Mouse (Mus musculus) CH12.LX (cell line): ENCODE measurements around the gene Akt2. TPM values are rescaled to one million over a fixed set of nuclear protein-coding genes. Genes with fewer than 3 reads are reported as not detected.

Source experiments
- DNase-seq: peaks from one replicate; pipeline ENCODE4 v3.0.0-alpha.2; 2013; ENCODE audit errors: extremely low read depth
- H3K27ac ChIP-seq: 2 replicates; pipeline ENCODE4 v1.5.1; 2012; ENCODE audit warnings: low read depth, mild to moderate bottlenecking, control low read depth, moderate library complexity; ENCODE audit not compliant: insufficient read depth
- H3K27me3 ChIP-seq: replicated peaks from 2 replicates; pipeline ENCODE3; 2012; ENCODE audit warnings: inconsistent platforms
- H3K36me3 ChIP-seq, 2 experiments: replicated peaks in 1 of 2; 2 replicates each; pipeline versions ENCODE3 to v1.6.1; 2012; ENCODE audit warnings: inconsistent platforms in 1 of 2, low read length in 1 of 2, mild to moderate bottlenecking in 1 of 2, mixed read lengths in 1 of 2, moderate library complexity in 1 of 2; ENCODE audit not compliant: control insufficient read depth in 1 of 2, insufficient read depth in 1 of 2
- H3K4me1 ChIP-seq, 2 experiments: 2 replicates each; pipeline ENCODE4 v1.6.1; 2012; ENCODE audit warnings: inconsistent platforms in 1 of 2, moderate library complexity in 1 of 2; ENCODE audit not compliant: insufficient read depth in 2 of 2, control insufficient read depth in 1 of 2
- H3K4me2 ChIP-seq: 2 replicates; pipeline ENCODE4 v1.6.1; 2012; ENCODE audit warnings: low read depth, mild to moderate bottlenecking, control low read depth; ENCODE audit not compliant: poor library complexity, insufficient read depth, severe bottlenecking
- H3K4me3 ChIP-seq, 3 experiments: fragments of 150-350 bp in 1 of 3; sonication (generic) in 1 of 3; replicated peaks in 1 of 3; 2 replicates each; pipeline versions ENCODE3 to v1.5.1; 2011 to 2012; ENCODE audit warnings: low read depth in 2 of 3, low read length in 2 of 3, mild to moderate bottlenecking in 2 of 3, moderate library complexity in 2 of 3, control low read depth in 1 of 3, improper control_type of control experiment in 1 of 3, inconsistent platforms in 1 of 3, mixed read lengths in 1 of 3; ENCODE audit not compliant: poor library complexity in 1 of 3
- H3K79me2 ChIP-seq: replicated peaks from 2 replicates; pipeline ENCODE4 v1.6.1; 2012; ENCODE audit warnings: mild to moderate bottlenecking, moderate library complexity; ENCODE audit not compliant: control insufficient read depth, poor library complexity, insufficient read depth, severe bottlenecking; ENCODE audit errors: extremely low read depth
- H3K9ac ChIP-seq: 2 replicates; pipeline ENCODE4 v1.6.1; 2012; ENCODE audit warnings: low read depth, mild to moderate bottlenecking, control low read depth, moderate library complexity; ENCODE audit not compliant: insufficient read depth
- H3K9me3 ChIP-seq: replicated peaks from 2 replicates; pipeline ENCODE3; 2012; ENCODE audit warnings: low read length, inconsistent platforms, mixed read lengths
- CHD1 ChIP-seq: IDR thresholded peaks from 2 replicates; pipeline ENCODE4 v1.6.1; 2012; ENCODE audit warnings: low read depth, low read length, improper control_type of control experiment, inconsistent platforms
- EP300 ChIP-seq: IDR thresholded peaks from 2 replicates; pipeline ENCODE4 v1.6.1; 2011; ENCODE audit warnings: low read length, improper control_type of control experiment
- GABPA ChIP-seq: IDR thresholded peaks from 2 replicates; pipeline ENCODE4 v1.6.1; 2012; ENCODE audit warnings: low read depth, low read length, improper control_type of control experiment, inconsistent platforms; ENCODE audit not compliant: insufficient replicate concordance
- JUN ChIP-seq: IDR thresholded peaks from 2 replicates; pipeline ENCODE4 v1.6.1; 2011; ENCODE audit warnings: low read depth, mild to moderate bottlenecking, low read length, improper control_type of control experiment, moderate library complexity; ENCODE audit not compliant: insufficient read depth
- KAT2A ChIP-seq: IDR thresholded peaks from 2 replicates; pipeline ENCODE4 v1.6.1; 2012; ENCODE audit warnings: low read length, improper control_type of control experiment, inconsistent platforms; ENCODE audit not compliant: insufficient replicate concordance
- MAX ChIP-seq: IDR thresholded peaks from 2 replicates; pipeline ENCODE4 v1.6.1; 2011; ENCODE audit warnings: low read length, improper control_type of control experiment
- MAZ ChIP-seq: IDR thresholded peaks from 2 replicates; pipeline ENCODE4 v1.6.1; 2012; ENCODE audit warnings: low read depth, mild to moderate bottlenecking, inconsistent platforms, low read length, improper control_type of control experiment, moderate library complexity
- POLR2AphosphoS2 ChIP-seq: IDR thresholded peaks from 2 replicates; pipeline ENCODE4 v1.6.1; 2011; ENCODE audit warnings: low read depth, low read length, improper control_type of control experiment
- RCOR1 ChIP-seq: conservative IDR thresholded peaks from 2 replicates; pipeline ENCODE4 v1.6.1; 2012; ENCODE audit warnings: low read depth, mild to moderate bottlenecking, inconsistent platforms, low read length, improper control_type of control experiment
- SIN3A ChIP-seq: IDR thresholded peaks from 2 replicates; pipeline ENCODE4 v1.6.1; 2012; ENCODE audit warnings: low read length, improper control_type of control experiment, inconsistent platforms
- TBP ChIP-seq: conservative IDR thresholded peaks from 2 replicates; pipeline ENCODE4 v1.6.1; 2011; ENCODE audit warnings: low read depth, low read length, improper control_type of control experiment
- UBTF ChIP-seq: IDR thresholded peaks from 2 replicates; pipeline ENCODE4 v1.6.1; 2012; ENCODE audit warnings: low read depth, mild to moderate bottlenecking, inconsistent platforms, low read length, improper control_type of control experiment, moderate library complexity
- dilution Hi-C: fragments of 300-500 bp; cut with MboI; formaldehyde crosslinking; loops from 2 replicates; pipeline ENCODE4 v1.14.3; 2020; ENCODE audit warnings: low sequenced_read_pairs; ENCODE audit not compliant: extremely low pct_unique_long_range_greater_than_20kb, extremely low pct_ligation_motif_present
- in situ Hi-C: fragments of 300-500 bp; cut with MboI; formaldehyde crosslinking; loops from 3 replicates; pipeline ENCODE4 v1.14.3; 2019; ENCODE audit warnings: low sequenced_read_pairs, low pct_ligation_motif_present, low pct_unique_long_range_greater_than_20kb, mixed read lengths
- polyA plus RNA-seq: library from polyadenylated mRNA; unstranded; fragments of >175 nt; gene quantifications from 2 replicates; pipeline ENCODE4 v1.2.1, GENCODE M21; 2012; ENCODE audit warnings: low read depth; ENCODE audit not compliant: insufficient read length
- total RNA-seq, 2 experiments: library from RNA; depleted of rRNA; stranded (reverse); fragments of 300-350 nt in 1 of 2; fragments of >200 nt in 1 of 2; gene quantifications; 2 replicates each; pipeline ENCODE4 v1.2.3; 2012 to 2014

Gene Akt2
- total and polyA plus RNA-seq, 3 experiments: 39.5 to 77.3 (median 40.3) TPM

DNA sequence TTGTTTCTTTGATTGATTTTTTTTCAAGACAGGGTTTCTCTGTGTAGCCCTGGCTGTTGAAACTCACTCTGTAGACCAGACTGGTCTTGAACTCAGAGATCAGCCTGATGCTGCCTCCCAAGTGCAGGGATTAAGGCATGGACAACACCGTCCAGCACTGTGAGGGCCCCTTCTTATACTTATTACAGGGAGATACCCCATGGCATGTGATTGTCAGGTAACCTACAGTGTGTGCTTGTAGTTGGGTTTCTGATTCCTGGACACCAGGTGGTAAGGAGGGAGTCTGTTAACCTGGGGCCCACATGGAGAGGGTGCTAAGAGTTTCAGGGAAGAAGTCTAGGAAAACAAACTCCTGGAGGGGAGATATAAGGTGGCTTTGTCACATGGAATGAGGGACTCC lies 95.7 kb downstream of the Akt2 start:
- in situ Hi-C loops (no loop called here), dilution Hi-C loops (no loop called here)
- DNase-seq: no peak
- Histone ChIP-seq H3K4me1 (peaks cover 10 to 21% of the 10 kb centered on the region in 2 experiments), H3K79me2 (no peaks in the 10 kb centered on the region), H3K4me2 (no peak overlapping the region), H3K27ac (no peak overlapping the region), H3K4me3 (no peak overlapping the region), H3K36me3 (peaks cover 0 to under 1% of the 10 kb centered on the region in 2 experiments), H3K9me3 (no peaks in the 10 kb centered on the region), H3K27me3 (no peaks in the 10 kb centered on the region), H3K9ac (no peak overlapping the region)
- no peak for TF ChIP-seq MAZ
- TF ChIP-seq RCOR1: no peak
- TF ChIP-seq TBP: no peak
- TF ChIP-seq UBTF: no peak
- no peak for TF ChIP-seq GABPA
- no peak for TF ChIP-seq CHD1
- no peak for TF ChIP-seq KAT2A
- no peak for TF ChIP-seq SIN3A
- TF ChIP-seq JUN: no peak

DNA sequence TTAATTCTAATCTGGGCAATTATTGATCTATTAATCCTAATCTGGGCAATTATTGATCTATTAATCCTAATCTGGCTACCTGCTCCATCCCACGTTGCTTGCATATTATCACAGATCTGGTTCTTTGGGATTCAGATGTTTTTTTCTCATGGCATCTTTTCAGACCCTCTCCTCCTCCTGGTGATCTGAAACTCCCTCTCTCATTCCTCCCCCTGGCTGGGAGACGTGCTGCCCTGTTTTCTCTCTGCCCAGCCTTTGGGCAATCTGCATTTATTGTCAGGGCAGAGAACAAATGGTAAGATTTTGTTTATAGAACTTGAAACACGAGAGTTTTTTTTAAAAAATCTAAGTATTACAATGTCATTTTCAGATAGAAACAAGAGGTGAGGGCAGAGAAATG lies 96.5 kb downstream of the Akt2 start:
- Histone ChIP-seq H3K27ac (no peak overlapping the region), H3K4me3 (no peak overlapping the region), H3K4me1 (peaks cover 10 to 21% of the 10 kb centered on the region in 2 experiments), H3K36me3 (no peaks in the 10 kb centered on the region), H3K9me3 (no peaks in the 10 kb centered on the region), H3K4me2 (peak overlapping the region; percentile 68; the same call in 1 of the 2 replicates), H3K79me2 (no peaks in the 10 kb centered on the region), H3K9ac (peak overlapping the region; percentile 87; the same call in 1 of the 2 replicates), H3K27me3 (no peaks in the 10 kb centered on the region)
- in situ Hi-C loops: no loop called here
- no peak for TF ChIP-seq MAZ
- TF ChIP-seq RCOR1: no peak
- no peak for TF ChIP-seq KAT2A
- no peak for TF ChIP-seq EP300
- TF ChIP-seq MAX: no peak
- dilution Hi-C loops: no loop called here
- no peak for DNase-seq

DNA sequence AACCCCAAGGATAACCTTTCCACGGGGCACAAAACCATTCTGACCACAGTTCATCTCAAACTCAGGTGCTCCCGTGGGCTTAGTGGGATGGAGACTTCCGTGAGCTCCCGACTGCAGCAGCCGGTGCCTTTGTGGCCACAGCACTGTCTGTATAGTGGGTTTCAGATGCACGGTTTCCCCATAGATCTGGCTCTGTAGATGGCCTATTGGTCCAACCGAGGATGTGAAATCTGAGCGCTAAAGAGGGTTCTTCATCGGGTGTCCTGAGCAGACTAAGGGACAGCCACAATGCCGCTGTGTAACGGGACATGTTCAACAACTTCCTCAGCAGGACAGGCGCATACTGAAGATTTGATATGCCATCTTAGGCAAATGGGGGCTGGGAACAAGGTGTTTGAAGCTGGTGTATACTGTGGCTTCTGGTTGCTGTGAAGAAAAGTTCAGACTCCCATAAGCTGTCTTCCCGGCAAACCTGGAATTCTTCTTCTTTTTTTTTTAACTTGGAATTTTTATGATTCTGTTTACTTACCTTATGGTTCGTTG lies 97.0 kb downstream of the Akt2 start:
- Histone ChIP-seq H3K79me2 (no peaks in the 10 kb centered on the region), H3K9me3 (no peaks in the 10 kb centered on the region), H3K4me2 (peak overlapping the region; percentile 68), H3K27me3 (no peaks in the 10 kb centered on the region), H3K36me3 (no peaks in the 10 kb centered on the region), H3K9ac (peak overlapping the region; percentile 87), H3K27ac (no peak overlapping the region), H3K4me1 (peaks cover 10 to 21% of the 10 kb centered on the region in 2 experiments), H3K4me3 (peak overlapping the region; percentile 66 to 88 (median 68))
- TF ChIP-seq CHD1 (0 out of 2 replicates have a peak, but pooled peaks have one; percentile 39), POLR2AphosphoS2 (no peak)
- dilution Hi-C loops (no loop called here), in situ Hi-C loops (no loop called here)
- DNase-seq: no peak
